Mouse (Mus musculus) spleen, adult 2 months (tissue): ENCODE measurements around the gene Kcnc3.

Experiments
- CTCF ChIP-seq: fragments of 200-500 bp; IDR thresholded peaks from 2 replicates; pipeline ENCODE4 v1.5.1; 2011; ENCODE audit warnings: mild to moderate bottlenecking, inconsistent platforms; ENCODE audit not compliant: insufficient read depth, insufficient read length, insufficient replicate concordance; ENCODE audit errors: extremely low read depth
- POLR2A ChIP-seq: fragments of 200-500 bp; IDR thresholded peaks from 2 replicates; pipeline ENCODE4 v1.6.1; 2011; ENCODE audit warnings: low read depth, low read length, inconsistent platforms

DNA sequence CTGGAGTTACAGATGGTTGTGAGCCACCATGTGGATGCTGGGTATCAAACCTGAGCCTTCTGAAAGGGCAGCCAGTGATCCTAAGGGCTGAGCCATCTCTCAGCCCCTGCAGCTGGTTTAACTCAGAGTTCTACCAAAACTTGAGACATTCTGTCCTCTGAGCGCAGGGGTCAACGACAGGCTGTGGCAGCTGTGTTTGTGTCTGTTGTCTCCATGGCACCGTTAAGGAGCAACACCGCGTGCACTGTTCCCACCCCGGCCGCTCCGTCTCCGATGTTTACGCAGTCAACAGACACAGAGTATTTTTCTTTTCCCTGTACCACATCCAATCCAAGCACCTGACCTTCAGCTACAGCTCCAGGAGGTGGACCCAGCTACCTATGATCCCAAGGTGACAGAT is 57.3 kb downstream of the Kcnc3 start:
- TF ChIP-seq POLR2A (no peak), CTCF (no peak)
